Mouse (Mus musculus): Measurements from ENCODE around the gene Il4ra.

DNA sequence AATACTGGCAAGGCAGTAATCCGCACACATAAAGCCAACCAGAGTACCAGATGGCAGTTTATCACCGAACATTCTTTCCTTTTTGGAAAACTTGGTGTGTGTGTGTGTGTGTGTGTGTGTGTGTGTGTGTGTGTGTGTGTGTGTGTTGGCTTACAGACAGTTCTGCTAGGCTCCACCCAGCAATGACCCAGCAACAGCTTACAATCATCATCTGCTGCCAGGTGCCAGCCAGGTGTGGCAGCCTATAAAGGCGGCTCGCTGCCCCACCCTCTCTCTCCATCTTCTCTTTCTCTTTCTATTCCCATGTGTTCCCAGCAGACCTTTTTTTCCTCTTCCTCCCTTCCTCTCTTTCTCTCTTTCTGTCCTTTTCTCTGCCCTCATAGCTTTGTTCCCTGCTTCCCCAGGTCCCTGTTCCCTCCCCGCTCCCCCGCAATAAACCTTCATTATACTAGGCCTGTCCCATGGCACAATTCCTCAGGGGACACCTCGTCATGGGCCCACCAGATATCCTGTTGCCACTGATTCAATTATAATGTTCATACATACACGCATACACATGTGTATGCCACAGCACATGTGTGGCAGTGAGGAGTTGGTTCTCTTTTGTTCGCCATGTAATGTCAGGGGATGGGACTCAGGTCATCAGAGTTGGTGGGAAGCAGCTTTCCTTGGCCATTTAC lies 23.9 kb upstream of the Il4ra start:
- TF ChIP-seq GATA1 (IDR thresholded peaks at IDR 0.05; ENCODE audit: borderline replicate concordance, low read length) (no peak), FLI1 (IDR thresholded peaks at IDR 0.05; ENCODE audit: low read length) (no peak)
